Mouse (Mus musculus) CD8-positive naive resting alpha-beta T cell, adult 57 days (primary cell): ENCODE measurements around the gene Zfp978. TPM values are rescaled to one million over a fixed set of nuclear protein-coding genes. Genes with fewer than 3 reads are reported as not detected.

Experiments
- total RNA-seq: library from RNA; stranded (reverse); gene quantifications from one replicate; pipeline ENCODE4 v1.2.4, GENCODE M21; 2023

Zfp978 gene
- total RNA-seq, result not detected

GRCm38 (mm10) chr4:147361003-147361402 is at the start of gene Zfp978:
Zfp978 (plus strand) TSS chr4:147361303.

Other genes starting within 250 kb of the Zfp978 start
- gene Zfp991, start 229.3 kb upstream of the Zfp978 start, total RNA-seq, result 7.5 TPM
- 0.49 TPM for gene Zfp988, start 55.6 kb upstream of the Zfp978 start, total RNA-seq
- gene Zfp982, start 131.1 kb downstream of the Zfp978 start, total RNA-seq, result 0.34 TPM
- 0.15 TPM for gene Gm16503, start 178.9 kb downstream of the Zfp978 start, total RNA-seq
- gene Zfp985, start 192.0 kb downstream of the Zfp978 start, total RNA-seq, result not detected